Mouse (Mus musculus) adrenal gland, adult 18-20 months (tissue): Measurements from ENCODE around the gene Pou2f1. TPM values are rescaled to one million over a fixed set of nuclear protein-coding genes. Genes with fewer than 3 reads are reported as not detected.

Experiments
- DNase-seq, 2 experiments: peaks; one replicate each; pipeline ENCODE4 v3.0.0; 2021 to 2022; ENCODE audit warnings: low spot score in 2 of 2
- total RNA-seq, 2 experiments: library from RNA; stranded (reverse); gene quantifications; 1 replicate in 1 of 2; 2 replicates in 1 of 2; pipeline ENCODE4 v1.2.3; 2021

The Pou2f1 gene
- total RNA-seq, 2 experiments from 2014 or later = 8.2 to 8.4 TPM

- no peak for DNase-seq
These were observed 40.7 kb downstream of the Pou2f1 start for GRCm38 (mm10) chr1:165961676-165962364.

DNA sequence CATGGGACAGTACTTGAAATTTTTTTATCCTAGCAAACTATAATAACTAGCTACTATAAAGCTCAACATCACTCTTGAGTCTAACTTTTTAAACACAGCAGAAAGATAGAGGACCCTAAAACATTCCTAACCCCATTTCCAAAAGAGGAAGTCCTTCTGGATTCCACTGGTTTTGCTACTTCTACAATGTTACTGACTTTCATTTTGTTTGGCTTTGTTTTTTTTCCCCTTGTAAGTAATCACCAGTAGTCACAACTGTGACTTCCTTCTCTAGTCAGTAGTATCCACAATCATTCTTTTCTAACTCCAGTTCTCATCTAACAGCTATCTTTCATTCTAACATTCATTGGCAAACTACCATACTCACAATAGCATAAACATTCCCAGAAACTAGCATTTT lies 44.3 kb downstream of the Pou2f1 start:
- no peak for DNase-seq

GRCm38 (mm10) chr1:165948214-165948813 lies 54.2 kb downstream of the Pou2f1 start:
- DNase-seq = no peak

DNA sequence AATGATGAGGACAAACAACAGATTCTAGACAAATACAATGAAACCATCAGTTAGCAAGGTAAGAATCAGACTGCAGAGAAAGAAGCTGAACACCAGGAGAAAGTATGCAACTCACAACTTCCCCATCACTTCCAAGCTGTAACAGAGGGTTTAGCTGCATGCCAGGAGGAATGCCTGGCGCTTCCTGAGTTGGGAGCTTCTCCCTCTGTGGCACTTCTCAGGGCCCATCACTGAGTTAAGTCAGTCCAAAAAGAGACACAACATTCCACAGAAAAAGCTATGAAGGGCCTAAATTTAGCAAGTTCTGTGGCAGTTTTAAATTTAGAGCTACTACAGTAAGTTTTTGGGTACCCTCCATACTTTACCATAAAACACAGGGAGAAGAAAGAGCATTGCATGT lies 59.2 kb downstream of the Pou2f1 start:
- no peak for DNase-seq

GRCm38 (mm10) chr1:165935466-165935818 lies 67.0 kb downstream of the Pou2f1 start:
- DNase-seq = no peak

- no peak for DNase-seq
These were observed 67.6 kb downstream of the Pou2f1 start for GRCm38 (mm10) chr1:165934648-165935465.

GRCm38 (mm10) chr1:165933915-165934647 lies 68.4 kb downstream of the Pou2f1 start:
- no peak for DNase-seq

DNA sequence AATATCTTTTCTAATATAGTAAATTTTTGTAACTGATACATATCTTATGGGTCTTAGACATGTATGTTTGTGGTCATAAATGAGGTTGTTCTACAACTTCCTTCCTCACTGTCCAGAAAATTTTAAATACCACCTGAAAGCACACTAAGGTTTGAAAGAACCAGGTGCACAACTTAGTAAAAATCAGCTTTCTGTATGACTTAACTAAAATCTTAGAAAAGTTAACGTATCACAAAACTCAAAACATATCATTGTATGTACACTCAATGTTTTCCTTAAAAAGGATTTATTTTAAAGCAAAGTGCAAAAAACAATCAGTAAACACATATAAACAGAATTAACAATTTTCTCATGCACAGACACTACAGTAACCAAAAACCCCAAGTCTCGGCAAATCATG lies 69.6 kb downstream of the Pou2f1 start:
- no peak for DNase-seq

GRCm38 (mm10) chr1:165930510-165930909 lies 72.0 kb downstream of the Pou2f1 start:
- DNase-seq = no peak

DNA sequence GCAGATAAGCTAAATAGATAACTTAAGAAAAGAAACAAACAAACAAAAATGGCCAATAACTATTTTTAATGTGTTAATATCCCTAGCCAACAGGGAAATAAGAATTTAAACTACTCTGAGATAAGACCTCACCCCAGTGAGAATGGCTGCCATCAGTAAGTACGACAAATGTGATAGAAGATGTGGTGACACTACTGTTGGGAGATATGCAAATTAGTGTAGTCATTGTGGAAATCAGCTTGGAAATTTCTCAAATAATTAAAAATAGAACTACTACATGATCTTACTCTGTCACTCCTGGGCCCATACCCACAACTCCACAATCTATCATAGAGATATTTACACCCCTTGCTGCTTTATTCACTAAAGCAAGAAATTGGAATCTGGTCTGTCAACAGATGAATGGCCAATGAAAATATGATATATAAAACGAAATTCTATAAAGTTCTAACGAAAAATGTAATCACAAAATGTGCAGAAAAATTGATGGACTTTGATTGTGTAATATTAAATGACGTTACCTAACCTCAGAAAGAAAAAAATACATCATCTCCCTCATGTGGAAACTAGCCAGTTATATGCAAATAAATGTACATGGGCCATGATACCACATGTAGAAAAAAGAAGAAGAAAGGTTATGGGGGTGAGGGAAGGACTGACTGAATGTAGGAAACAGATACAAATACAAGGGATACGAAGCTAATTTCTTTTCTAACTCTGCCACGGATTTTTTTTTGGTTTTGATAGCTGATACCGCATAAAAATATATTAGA lies 74.8 kb downstream of the Pou2f1 start:
- DNase-seq = no peak

- no peak for DNase-seq
These were observed 77.3 kb downstream of the Pou2f1 start for GRCm38 (mm10) chr1:165925207-165925606.

DNA sequence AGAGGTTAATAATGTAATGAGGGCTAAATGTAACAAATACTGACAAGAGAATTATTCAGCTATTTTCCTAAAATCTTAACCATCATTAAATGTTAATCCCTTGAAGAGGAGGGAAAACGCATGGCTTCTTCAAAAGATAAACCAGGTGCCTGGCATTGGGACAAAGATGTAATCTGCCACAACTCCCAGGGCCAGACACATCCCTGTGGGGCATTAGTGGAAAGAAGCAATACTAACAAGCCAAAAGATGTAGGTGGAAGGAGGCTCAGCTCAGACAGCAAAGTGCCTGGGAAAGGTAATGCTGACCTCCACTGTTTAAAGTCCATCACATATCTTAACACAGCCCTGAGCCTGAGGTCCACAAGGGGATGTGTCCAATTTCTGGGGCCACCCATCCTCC lies 80.0 kb downstream of the Pou2f1 start:
- DNase-seq = no peak

DNA sequence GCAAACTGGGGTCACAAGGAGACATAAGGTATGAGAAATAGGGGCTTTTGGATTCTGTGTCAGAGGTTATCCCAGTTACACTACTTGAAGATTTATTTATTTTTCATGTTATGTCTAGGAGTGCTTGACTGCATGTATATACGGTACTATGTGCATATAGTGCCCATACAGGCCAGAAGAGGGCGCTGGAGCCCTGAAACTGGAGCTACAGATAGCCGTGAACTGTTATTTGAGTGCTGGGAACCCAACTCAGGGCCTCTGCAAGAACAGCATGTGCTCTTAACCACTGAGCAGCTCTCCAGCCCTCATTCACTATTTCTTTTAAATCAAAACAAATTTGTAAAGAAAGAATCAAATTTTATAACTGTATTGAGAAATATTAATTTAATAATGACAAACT lies 81.5 kb downstream of the Pou2f1 start:
- DNase-seq = no peak

- no peak for DNase-seq
These were observed 88.1 kb downstream of the Pou2f1 start for GRCm38 (mm10) chr1:165914416-165914801.

DNA sequence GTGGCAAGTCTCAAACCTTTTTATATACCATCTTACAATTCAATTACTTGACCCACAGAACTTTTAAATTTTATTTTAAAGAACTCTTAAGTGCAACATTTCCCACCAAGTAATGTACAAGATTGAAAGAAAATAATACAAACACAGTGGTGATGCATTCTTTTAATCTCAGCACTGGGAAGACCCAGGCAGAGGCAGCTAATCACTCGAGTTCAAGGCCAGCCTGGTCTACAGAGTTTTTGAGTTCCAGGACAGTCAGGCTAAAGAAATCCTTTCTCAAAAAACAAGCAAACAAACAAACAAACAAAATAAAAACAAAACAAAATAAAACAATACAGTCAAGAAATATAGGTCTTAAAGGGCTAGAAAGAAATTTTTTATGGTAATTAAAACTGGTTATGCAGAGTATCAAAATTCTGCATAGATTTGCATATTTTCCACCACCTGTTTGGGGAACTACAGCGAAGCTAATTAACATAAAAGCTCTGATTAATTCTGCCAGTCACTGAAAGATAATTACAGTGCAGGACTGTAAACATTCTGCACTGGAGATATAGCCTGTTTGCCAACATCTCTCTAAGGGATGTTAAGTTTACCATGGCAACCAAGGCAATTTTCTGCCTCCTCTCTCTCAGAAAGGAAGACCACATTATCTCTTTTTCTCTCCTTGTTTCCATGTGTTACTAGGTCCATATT lies 88.6 kb downstream of the Pou2f1 start:
- DNase-seq = no peak

DNA sequence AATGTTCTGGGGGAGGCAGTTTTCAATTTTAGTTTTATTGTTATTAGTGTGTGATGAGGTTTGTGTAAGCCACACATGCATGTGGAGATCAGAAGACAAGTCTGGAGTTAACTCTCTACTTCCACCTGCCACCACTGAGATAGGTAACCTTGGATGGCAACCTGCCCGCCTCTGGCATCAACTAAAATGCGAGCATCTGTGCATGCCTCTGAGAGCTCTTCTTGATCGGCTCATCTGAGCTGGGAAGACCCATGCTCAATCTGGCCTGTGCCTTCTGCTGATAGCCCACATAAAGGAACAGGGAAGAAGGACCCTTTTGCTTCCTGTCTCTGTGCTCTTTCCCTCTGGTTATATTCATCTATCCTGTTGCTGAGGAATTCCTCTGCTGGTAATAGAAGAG lies 93.0 kb downstream of the Pou2f1 start:
- no peak for DNase-seq

- DNase-seq = no peak
These were observed 93.7 kb downstream of the Pou2f1 start for GRCm38 (mm10) chr1:165908806-165909205.

DNA sequence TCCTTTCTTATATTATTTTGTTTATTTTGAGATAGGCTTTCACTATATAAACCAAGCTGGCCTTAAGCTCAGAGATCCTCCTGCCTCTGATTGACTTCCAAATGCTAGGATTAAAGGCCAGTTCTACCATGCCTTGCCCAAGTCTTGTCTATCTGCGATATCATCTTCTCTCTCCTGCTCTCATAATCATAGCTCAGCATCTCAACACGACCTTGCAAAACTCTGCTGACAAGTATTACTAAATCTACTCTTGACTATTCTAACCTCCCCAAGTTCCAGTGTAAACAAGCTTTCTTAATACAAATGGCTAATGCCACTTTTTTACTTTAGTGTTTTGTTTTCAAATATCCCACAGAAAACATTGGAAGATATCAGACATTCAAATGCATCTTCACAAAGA lies 94.3 kb downstream of the Pou2f1 start:
- no peak for DNase-seq

GRCm38 (mm10) chr1:165903596-165903995 lies 98.9 kb downstream of the Pou2f1 start:
- DNase-seq = no peak

DNA sequence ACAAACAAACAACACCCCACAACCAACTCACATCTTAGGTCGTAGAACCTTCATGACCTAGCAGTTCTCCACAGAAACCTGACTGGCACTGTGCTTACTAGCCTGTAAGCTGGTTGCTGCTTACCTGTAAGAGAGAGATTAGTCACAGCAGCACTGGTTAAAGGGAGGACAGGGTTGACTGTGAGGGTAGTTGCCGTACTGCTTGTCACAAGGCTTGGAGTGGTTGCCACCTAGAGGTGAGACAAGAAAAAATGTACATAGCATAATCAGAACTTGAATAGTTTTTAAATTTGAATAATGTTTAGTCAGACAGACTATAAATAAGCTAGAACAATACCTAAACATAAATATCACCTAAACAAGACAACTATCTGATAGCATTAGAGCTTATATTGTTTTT lies 110.8 kb downstream of the Pou2f1 start:
- DNase-seq = no peak
